Mouse (Mus musculus) adrenal gland, adult 18-20 months (tissue): ENCODE results near the gene Rapgef6. TPM values are rescaled to one million over a fixed set of nuclear protein-coding genes. Genes with fewer than 3 reads are reported as not detected.
"Not testable (repeated sequence)": the region's sequence is repeated elsewhere in the genome, so short reads cannot be mapped to it uniquely, and the experiment has no call there.

ENCODE experiments used
- DNase-seq, 2 experiments: peaks; one replicate each; pipeline ENCODE4 v3.0.0; 2021 to 2022; ENCODE audit warnings: low spot score in 2 of 2
- total RNA-seq, 2 experiments: library from RNA; stranded (reverse); gene quantifications; 1 replicate in 1 of 2; 2 replicates in 1 of 2; pipeline ENCODE4 v1.2.3; 2021

Rapgef6 gene
- total RNA-seq, 2 experiments from 2014 or later, result 19.6 to 20.6 TPM

DNA sequence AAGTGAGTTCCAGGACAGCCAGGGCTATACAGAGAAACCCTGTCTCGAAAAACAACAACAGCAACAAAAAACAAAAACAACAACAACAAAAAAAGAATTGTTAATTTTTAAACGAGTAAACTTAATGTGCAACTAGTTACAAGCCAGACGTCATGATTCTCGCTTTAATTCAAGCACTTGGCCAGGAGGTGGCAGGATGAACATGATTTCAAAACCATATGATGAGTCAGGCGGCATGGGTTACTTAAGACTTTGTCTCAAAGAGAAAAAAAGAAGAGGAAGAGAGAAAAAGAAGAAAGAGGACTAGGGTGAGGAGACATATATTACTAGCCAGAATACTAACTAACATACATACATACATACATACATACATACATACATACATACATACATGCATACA is 40.1 kb downstream of the Rapgef6 start:
- no peak for DNase-seq

DNA sequence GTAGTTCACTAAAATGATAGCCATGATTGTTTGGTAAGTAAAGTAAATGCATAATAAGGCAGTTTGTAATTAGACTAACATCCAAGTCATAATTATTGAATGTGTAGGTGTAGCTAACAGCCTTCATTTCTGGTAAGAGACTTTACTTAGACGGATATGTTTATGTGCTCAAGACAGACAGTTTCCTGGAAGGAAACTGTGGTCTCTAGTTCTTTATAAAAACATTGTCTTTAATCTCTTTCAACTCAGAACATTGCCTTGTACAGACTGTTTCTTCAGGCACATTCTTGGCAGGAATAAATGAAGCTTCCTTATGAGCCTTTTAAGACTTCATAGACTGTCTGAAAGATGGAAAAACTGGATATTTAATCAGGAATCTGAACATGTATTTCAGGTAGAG is 45.3 kb downstream of the Rapgef6 start:
- no peak for DNase-seq

GRCm38 (mm10) chr11:54574741-54575140 is 52.1 kb downstream of the Rapgef6 start:
- no peak for DNase-seq

DNA sequence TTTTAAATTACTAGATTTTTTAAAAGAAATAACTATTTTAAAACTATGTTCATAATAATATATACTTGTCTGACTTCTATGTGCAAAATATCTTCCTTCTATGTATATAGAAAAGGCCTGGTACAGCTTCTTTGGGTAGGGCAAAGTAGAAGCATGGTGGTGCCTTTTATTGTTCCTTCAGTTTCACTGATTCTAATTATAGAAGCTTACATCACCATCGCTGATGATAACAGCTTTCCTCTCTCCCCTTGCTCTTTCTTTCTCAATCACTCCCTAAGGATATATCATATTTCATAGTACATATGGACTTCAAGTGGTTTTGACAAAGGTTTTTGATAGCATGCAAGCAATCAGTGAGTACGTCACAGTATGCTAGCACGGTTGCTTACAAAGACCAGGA is 69.9 kb downstream of the Rapgef6 start:
- no peak for DNase-seq

GRCm38 (mm10) chr11:54594049-54594448 is 71.4 kb downstream of the Rapgef6 start:
- DNase-seq, result no peak

DNA sequence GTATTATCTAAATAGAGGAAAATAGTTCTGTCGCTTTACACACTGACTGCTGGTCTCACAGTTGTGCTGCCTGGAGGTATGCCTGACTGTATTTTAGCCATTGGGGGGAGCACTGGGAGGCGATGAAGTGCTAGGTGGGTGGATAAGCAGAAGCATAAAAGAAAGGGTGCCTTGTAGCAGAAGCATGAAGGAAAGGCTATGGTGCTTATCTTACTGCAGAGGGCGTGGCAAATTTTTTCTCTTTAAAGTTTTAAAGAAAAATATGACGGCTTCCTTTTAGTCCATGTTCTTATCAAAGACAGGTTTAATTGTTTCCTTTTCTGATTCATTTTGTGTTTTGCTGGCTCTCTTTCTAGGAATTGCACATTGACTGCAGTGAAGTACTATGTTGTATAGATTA is 72.4 kb downstream of the Rapgef6 start:
- DNase-seq, result no peak

GRCm38 (mm10) chr11:54595905-54596555 is 73.4 kb downstream of the Rapgef6 start:
- DNase-seq, result no peak

DNA sequence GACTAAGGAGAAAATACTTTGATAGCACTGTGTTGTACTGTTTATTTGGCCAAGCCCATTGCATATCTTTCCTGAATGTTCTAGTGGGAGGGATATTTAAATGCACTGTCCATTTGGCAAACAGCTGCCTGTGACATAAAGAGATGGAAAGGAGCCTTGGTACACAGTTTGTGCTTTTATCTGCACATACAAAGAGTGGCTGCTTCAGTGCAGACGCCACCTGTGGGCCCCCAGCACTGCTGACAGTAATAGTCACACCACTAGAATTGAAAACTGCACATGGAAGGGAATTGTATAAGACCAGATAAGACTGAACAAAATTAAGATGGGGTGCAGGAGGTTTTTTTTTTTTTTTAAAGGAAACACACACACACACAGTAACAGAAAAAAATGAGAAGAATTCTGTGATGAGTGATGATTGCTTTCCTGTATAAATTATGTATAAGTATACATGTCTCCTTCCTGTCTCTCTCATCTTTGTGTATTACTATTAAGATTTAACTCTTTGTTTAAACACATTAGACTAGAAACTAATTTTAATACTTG is 75.3 kb downstream of the Rapgef6 start:
- no peak for DNase-seq

GRCm38 (mm10) chr11:54601121-54601520 is 78.5 kb downstream of the Rapgef6 start:
- DNase-seq, result no peak

GRCm38 (mm10) chr11:54602764-54603163 is 80.1 kb downstream of the Rapgef6 start:
- DNase-seq, result not testable (repeated sequence)

GRCm38 (mm10) chr11:54604415-54604814 is 81.8 kb downstream of the Rapgef6 start:
- no peak for DNase-seq

DNA sequence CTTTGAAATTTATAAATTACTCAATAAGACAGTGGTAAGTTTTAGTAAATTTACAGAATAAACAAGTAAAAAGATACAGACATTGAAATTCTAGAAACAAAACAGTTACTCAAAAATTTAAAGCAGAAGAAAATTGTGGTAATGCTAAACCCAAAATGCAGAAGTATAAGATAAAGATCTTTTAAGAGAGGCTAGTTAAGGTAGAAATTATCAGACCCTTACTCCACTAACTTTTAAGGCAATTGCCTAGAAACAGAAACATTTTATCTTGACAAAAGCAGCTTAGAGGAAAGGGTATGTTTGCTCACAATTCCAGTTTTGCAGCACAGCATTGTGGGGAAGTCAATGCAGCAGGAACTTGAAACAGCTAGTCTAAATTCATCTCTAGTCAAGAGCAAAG is 91.0 kb downstream of the Rapgef6 start:
- no peak for DNase-seq

GRCm38 (mm10) chr11:54614560-54614959 is 91.9 kb downstream of the Rapgef6 start:
- no peak for DNase-seq

GRCm38 (mm10) chr11:54618841-54619240 is 96.2 kb downstream of the Rapgef6 start:
- no peak for DNase-seq

DNA sequence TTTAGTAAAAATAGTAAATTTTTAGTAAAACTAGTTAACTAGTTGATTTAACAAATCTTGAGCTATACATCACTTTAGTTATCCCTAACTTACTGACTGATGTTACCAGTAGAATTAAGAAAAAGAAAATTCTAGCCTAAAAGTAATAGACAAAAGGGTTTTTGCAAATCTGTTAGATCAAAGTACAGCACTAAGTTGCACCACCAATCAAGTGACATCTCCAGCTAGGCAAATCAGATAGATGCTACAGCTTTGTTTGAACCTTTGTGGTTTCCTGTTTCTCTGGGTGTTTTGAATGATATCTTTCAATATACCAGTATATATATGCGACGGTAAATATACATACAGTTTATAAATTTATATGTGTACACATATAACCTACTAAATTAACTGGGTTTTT is 99.1 kb downstream of the Rapgef6 start:
- DNase-seq, result no peak

GRCm38 (mm10) chr11:54626905-54627304 is 104.3 kb downstream of the Rapgef6 start:
- no peak for DNase-seq

GRCm38 (mm10) chr11:54646420-54646819 is 123.8 kb downstream of the Rapgef6 start:
- no peak for DNase-seq

DNA sequence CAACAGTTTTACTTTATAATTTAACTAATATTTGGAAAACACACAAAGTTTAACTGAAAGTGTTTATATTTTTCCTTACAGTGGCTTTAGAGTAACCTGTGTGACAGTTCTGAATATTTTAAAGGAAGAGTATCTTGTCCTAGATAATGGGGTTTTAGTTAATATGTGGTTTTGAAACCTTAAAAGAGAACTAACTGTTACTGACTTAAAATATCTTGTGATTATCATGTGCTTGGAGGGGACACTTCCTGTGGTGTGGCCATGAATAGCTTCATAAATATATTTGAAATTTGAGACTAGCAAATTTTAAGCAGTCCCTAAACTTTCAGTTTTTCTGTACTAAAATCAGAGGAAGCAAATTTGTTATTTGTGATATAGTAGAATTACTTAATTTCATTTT is 125.9 kb downstream of the Rapgef6 start:
- DNase-seq, result no peak

DNA sequence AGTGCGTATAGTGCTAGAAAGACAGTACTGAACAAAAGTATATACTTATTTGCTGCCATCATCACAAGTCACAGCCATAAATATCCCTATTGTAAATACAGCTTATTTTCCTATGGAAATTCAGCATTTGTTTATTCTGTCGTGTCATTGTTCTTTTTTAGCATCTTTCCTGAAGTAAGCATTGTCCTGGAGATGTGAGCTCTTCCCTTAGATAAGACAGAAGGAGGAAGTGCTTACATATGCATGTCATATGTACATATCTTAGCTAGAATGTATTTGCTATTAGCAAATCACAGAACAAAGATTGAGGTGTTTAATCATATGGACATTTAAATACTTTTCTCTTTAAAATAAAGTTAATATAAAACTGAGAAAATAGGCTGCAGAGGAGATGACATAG is 132.8 kb downstream of the Rapgef6 start:
- no peak for DNase-seq

DNA sequence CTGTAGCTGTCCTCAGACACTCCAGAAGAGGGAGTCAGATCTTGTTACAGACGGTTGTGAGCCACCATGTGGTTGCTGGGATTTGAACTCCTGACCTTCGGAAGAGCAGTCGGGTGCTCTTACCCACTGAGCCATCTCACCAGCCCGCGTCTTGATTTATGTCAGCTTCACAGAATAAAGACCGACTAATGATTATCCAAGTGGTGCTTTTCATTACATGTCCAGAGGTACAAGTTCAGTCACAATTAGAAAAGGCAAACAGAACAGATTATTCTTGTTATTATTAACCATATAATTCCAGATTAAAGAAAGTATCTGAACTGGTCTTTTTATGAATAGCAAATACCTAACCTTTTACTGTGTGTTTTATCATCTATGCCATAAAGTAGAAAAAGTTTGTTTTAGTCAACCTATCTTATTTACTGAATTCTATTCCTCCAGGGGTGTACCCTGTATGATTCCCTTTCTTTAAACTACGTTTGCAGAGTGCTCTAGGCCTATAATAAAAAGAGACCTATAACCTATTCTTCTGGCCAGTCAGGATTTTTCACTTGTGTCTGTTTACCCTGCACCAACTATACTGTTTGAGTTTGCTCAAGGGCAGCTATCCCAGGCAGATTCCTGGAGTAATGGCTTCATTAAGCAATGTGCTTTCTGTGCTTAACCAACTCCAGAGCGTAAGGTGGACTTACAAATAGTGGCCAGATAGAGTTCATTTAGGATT is 151.1 kb downstream of the Rapgef6 start:
- DNase-seq, result no peak

- DNase-seq, result no peak
Observed at GRCm38 (mm10) chr11:54675792-54676489, 153.3 kb downstream of the Rapgef6 start.

DNA sequence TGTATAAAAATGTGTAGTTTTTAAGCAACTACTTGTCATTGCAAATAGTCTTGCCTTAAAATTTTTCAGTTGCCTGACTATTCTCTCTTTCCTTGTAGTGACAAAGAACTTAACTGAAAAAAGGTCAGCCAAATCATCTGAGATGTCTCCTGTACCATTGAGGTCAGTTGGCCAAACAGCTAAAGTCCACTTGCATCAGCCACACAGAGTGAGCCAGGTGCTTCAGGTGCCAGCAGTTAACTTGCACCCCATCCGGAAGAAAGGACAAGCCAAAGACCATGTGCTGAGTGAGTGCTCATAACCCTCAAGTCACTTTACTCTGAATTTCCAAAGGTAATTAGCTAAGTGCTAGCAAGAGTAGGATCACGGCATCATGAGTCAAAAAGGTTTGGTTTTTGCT is 156.5 kb downstream of the Rapgef6 start:
- DNase-seq, result no peak
